Mouse (Mus musculus): ENCODE data around the gene Gm12184. TPM values are rescaled to one million over a fixed set of nuclear protein-coding genes. Genes with fewer than 3 reads are reported as not detected.
"Not testable (repeated sequence)": the region's sequence is repeated elsewhere in the genome, so short reads cannot be mapped to it uniquely, and the experiment has no call there.

Gene Gm12184
- polyA plus RNA-seq (2016; fragmentation: Nextera tagmentation; extraction: Ambion mirVana): 4.1 and 5.0 TPM in 2 replicates

DNA sequence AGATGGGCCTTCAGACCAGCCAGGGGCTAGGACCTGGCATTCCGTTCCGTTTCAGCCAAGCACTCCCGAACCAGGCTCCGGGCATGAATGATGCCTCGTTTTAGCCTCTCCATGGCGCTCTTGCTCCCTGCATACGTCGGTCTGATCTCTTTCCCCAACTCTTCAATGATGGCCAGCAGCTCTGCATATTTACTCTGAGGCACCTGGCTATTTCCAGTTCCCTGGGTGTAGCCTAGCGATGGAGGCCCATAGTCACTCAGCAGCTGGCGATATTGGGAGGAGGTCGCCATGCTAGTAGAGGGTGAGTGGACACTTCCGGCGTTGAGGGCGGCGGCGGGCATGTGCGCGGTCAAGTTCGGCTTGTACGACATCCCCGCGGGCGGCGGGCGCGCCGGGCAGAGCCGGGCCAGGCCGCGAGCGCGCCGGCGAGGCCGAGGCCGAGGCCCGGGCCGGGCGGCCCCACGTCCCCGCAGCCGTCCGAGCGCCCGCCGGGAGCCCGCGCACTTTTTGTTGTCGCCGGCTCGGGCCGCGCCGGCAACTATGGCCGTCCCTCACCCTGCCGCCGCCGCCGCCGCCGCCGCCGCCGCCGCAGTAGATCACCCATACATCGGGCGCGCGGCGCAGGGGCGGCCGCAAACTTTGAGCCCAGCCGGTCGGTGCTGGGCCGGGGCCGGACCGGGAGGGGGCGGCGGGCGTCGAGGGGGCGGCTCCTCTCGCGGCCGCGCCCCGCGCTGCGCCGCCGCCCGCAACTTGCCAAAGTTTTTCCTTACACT is at the start of gene Gm12184, which contains the start of gene Trim7:
TSS of gene Gm12184 (minus strand) at position 677 of the 773 bp plus-strand sequence.
TSS of gene Trim7 (plus strand) at position 162 of the 773 bp plus-strand sequence.
- peaks cover 30% of the 10 kb centered on the region for H3K27me3 ChIP-seq (replicated peaks)
- not testable (repeated sequence) for H3K9me3 ChIP-seq (replicated peaks); H3K27ac ChIP-seq; H3K36me3 ChIP-seq
- H3K9ac ChIP-seq: peak within 1 kb of the TSS; percentile 62
- peaks cover 34% of the 10 kb centered on the region for H3K4me1 ChIP-seq
- H3K4me2 ChIP-seq: peak within 1 kb of the TSS; percentile 80
- peak within 1 kb of the TSS; percentile 61 for H3K4me3 ChIP-seq
- ATAC-seq: peak; percentile 73
- WGBS (ENCODE audit: insufficient replicate concordance): under 1% methylated on average over 41 of the region's 92 CpGs

DNA sequence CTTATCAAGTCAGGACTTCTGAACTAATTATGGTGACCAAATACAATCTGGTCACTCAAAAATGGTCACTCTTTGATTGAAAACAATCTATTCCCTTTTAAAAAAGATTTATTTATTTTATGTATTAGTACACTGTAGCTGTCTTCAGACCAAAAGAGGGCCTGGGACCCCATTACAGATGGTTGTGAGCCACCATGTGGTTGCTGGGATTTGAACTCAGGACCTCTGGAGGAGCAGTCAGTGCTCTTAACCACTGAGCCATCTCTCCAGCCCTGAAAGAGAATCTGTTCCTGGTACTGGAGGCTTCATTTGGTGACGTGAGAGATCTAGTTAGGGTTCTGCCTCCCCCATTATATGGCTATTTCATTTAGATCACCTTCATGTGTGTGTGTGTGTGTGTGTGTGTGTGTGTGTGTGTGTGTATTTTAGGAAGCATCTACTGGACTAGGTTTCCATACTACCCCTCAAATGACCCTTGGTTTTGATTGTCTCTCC is 48.9 kb upstream of the Gm12184 start:
- WGBS (ENCODE audit: insufficient replicate concordance): 59% methylated on average over 1 of the region's 1 CpGs
- H3K27me3 ChIP-seq (replicated peaks); H3K4me2 ChIP-seq; H3K36me3 ChIP-seq; H3K27ac ChIP-seq; H3K9ac ChIP-seq; H3K9me3 ChIP-seq (replicated peaks); H3K4me3 ChIP-seq; ATAC-seq: not testable (repeated sequence)
- H3K4me1 ChIP-seq: peaks cover 38% of the 10 kb centered on the region

DNA sequence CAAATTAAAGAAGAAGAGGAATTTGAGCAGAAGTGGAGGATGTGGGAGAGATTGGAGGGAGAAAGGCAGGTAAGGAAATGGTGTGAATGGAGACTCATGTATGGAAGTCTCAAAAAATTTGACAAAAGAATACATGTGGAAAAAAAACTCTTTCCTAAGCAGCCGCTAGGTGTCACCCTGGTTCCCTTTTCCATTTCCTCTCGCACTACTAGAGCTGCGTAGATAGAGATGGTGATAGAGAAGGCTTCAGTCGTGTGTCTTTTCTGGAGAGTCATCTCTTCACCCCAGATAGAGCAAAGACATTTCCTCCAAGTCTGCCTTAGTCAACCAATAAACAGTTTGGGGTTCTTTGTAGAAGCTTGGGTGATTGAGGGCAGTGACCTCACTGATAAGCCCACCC is 48.0 kb upstream of the Gm12184 start:
- Histone ChIP-seq H3K9ac (peak overlapping the region; percentile 28; the same call in 1 of the 2 replicates), H3K27me3 (replicated peaks) (no peaks in the 10 kb centered on the region), H3K36me3 (no peaks in the 10 kb centered on the region), H3K4me2 (peak overlapping the region; percentile 72), H3K4me1 (peaks cover 47% of the 10 kb centered on the region), H3K9me3 (replicated peaks) (no peaks in the 10 kb centered on the region), H3K4me3 (no peak overlapping the region), H3K27ac (peak overlapping the region; percentile 89)
- WGBS (ENCODE audit: insufficient replicate concordance): 0% methylated on average over 4 of the region's 4 CpGs
- ATAC-seq: no peak

DNA sequence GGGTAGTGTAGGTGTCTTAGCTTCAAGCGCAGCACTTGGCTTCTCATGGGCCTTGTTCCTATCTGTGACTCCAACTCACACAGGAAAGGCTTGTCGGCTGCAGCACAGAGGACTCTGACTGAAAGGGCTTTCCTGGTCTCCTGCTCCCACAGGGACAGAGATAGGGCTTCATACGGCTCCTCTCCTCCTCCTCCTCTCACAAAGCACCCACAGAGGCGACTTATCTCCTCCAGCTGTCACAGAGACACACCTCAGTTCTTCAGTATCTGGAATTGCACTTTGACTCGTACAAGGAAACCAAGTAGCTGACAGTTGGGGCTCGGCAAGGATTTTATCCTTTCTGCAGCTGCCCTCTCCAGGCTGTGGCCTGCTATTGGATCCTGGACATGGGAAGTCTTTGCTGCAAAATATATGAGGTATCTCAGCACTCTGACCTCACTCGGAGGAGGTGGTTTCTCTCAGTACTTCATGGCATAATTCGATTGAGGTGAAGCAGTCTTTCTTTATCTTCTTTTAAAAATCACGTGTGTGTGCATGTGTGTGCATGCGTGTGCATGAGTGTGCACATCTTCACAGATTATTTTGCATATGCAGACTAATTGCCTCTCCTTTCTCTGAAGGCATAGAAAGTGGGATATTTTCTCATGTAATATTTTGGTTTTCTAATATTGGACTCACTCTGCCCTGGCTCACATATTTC is 47.3 kb upstream of the Gm12184 start:
- H3K36me3 ChIP-seq: no peaks in the 10 kb centered on the region
- peak; percentile 84 for ATAC-seq
- peaks cover 54% of the 10 kb centered on the region for H3K4me1 ChIP-seq
- peak overlapping the region; percentile 89 for H3K27ac ChIP-seq
- 17% methylated on average over 10 of the region's 10 CpGs for WGBS (ENCODE audit: insufficient replicate concordance)
- H3K9ac ChIP-seq: peak overlapping the region; percentile 43
- peak overlapping the region; percentile 65 for H3K4me3 ChIP-seq
- H3K4me2 ChIP-seq: peak overlapping the region; percentile 72
- no peaks in the 10 kb centered on the region for H3K9me3 ChIP-seq (replicated peaks)
- no peaks in the 10 kb centered on the region for H3K27me3 ChIP-seq (replicated peaks)

DNA sequence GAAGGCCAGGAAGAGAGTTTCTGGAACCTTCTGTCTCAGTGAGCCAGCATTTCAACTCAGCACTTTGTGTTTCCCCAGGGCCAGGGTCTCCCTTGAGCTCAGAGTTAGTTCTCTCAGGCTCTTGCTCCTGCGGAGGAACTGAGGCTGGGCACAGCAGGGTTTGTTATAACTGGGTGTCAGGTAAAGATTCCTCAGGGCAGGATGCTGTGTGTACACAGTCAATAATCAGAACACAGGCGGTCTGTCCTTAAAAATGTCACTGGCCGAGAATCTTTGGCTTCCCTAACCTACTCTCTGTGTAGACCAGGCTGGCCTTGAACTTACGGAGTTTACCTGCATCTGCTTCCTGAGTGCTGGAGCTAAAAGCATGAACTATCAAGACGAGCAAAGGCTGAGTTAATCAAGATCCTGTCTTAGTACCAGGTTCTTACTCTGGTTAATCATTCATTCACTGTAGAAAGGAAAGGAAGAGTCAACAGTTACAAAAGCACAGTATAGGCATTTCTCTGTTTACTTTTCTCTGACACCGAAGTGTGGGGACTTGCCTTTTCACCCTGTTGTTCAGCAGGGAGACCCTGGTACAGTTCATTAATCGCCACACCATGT is 46.3 kb upstream of the Gm12184 start:
- ATAC-seq: no peak
- H3K4me2 ChIP-seq: peak overlapping the region; percentile 72
- H3K4me1 ChIP-seq: peaks cover 61% of the 10 kb centered on the region
- WGBS (ENCODE audit: insufficient replicate concordance): 58% methylated on average over 7 of the region's 7 CpGs
- H3K9me3 ChIP-seq (replicated peaks): no peaks in the 10 kb centered on the region
- H3K4me3 ChIP-seq: peak overlapping the region; percentile 65
- 0 out of 2 replicates have a peak, but pooled peaks cover 3% of the 10 kb centered on the region for H3K36me3 ChIP-seq
- H3K27ac ChIP-seq: peak overlapping the region; percentile 89
- no peaks in the 10 kb centered on the region for H3K27me3 ChIP-seq (replicated peaks)
- peak overlapping the region; percentile 70 for H3K9ac ChIP-seq

DNA sequence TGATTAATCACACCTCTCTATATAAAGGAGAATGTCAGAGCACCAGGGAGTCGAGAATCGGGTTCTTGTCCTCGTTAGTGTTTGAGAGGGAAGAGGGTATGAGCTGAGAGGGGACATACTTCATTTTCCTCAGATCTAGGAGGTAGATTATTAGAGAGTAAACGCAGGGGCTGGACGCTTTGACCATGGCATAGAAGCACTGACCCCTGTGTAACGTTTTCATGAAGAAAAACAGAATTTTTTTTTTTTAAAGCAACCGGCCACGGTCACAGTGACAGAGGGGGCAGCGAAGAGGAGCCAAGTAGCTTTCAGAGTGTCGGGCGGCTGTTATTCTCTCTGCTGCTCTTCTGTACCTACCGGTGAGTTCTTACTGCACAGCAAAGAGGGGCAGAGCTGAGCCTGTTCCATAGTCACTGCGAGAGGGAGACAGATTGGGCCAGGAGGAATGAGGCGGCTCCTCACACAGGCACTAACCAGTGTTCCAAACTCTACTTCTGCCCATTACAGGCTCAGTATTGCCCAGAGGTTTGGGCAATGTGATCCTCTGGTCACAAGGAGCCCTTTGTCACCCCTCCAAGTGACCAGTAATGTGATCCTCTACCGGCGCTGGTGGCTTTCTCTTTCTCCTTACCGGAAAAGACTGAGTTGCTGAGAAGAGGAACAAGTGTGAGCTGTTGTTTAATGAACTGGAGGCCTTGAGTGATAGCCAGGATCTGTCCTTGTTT is 45.5 kb upstream of the Gm12184 start:
- peaks cover 66% of the 10 kb centered on the region for H3K4me1 ChIP-seq

DNA sequence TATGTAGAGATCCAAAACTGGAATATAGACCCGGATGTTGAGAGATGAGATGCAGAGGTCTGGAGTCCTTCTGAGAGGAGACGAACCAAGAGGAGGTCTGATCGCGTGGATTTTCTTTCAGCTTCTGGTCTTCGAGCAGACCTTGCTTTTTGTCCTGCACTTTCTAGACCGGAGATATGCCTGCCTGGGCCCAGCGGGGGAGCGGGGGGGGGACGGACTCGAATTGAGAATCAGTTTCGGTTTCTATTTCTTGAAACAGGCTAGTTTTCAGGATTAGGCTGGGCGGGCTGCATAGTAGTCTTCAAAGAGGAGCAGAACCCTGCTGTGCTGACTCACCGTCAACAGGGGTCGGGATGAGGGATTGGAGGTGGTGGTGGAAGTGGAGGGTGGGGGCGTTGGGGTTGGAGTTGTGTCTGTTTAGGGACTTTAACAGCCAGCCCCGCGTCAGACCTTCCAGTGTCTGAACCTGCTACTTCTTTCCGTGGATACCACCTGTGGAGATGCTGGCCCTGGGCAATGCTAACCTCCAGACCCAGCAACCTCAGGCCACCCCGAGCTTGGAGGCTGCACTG is 44.8 kb upstream of the Gm12184 start, which contains the start of gene Irgm1:
TSS of gene Irgm1 (minus strand) at position 483 of the 572 bp plus-strand sequence.
- Histone ChIP-seq H3K36me3 (peaks cover 15% of the 10 kb centered on the region), H3K27ac (peak within 1 kb of the TSS; percentile 89), H3K9ac (peak within 1 kb of the TSS; percentile 70), H3K4me2 (peak within 1 kb of the TSS; percentile 72), H3K4me3 (peak within 1 kb of the TSS; percentile 65), H3K9me3 (replicated peaks) (no peaks in the 10 kb centered on the region), H3K4me1 (peaks cover 66% of the 10 kb centered on the region), H3K27me3 (replicated peaks) (no peaks in the 10 kb centered on the region)
- peak; percentile 63 for ATAC-seq
- WGBS (ENCODE audit: insufficient replicate concordance): under 1% methylated on average over 19 of the region's 19 CpGs

More for the DNA sequence above, 45.5 kb upstream of the Gm12184 start:
- Histone ChIP-seq H3K9me3 (replicated peaks) (no peaks in the 10 kb centered on the region), H3K4me3 (peak overlapping the region; percentile 65), H3K36me3 (peaks cover 8% of the 10 kb centered on the region), H3K27me3 (replicated peaks) (no peaks in the 10 kb centered on the region), H3K4me2 (peak overlapping the region; percentile 72), H3K27ac (peak overlapping the region; percentile 89), H3K9ac (peak overlapping the region; percentile 70)
- WGBS (ENCODE audit: insufficient replicate concordance): 7% methylated on average over 17 of the region's 17 CpGs
- ATAC-seq: peak; percentile 8

DNA sequence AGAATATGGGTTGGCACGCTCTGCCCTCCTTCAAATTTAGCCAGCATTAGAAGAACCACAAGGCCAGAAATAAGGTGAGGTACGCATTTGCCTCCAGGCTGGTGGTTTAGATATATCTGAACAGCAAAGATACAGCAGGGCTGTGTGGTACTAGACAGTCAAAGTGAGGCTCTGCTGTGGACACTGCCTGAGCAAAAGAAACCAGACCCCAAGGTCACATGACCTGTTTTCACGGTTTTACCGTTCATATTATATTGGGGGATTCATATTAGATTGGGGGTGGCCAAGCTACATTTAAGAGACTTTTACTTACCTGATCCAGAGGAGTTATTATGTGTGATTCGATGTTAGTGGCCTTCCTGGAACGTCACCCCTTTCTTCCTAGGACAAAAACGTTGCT is 44.3 kb upstream of the Gm12184 start:
- peak overlapping the region; percentile 65 for H3K4me3 ChIP-seq
- H3K9ac ChIP-seq: peak overlapping the region; percentile 70
- no peaks in the 10 kb centered on the region for H3K9me3 ChIP-seq (replicated peaks)
- H3K27me3 ChIP-seq (replicated peaks): no peaks in the 10 kb centered on the region
- ATAC-seq: peak; percentile 23; the same call in 1 of the 2 replicates
- peak overlapping the region; percentile 72 for H3K4me2 ChIP-seq
- WGBS (ENCODE audit: insufficient replicate concordance): 15% methylated on average over 7 of the region's 7 CpGs
- peaks cover 20% of the 10 kb centered on the region for H3K36me3 ChIP-seq
- H3K27ac ChIP-seq: peak overlapping the region; percentile 89
- peaks cover 66% of the 10 kb centered on the region for H3K4me1 ChIP-seq

DNA sequence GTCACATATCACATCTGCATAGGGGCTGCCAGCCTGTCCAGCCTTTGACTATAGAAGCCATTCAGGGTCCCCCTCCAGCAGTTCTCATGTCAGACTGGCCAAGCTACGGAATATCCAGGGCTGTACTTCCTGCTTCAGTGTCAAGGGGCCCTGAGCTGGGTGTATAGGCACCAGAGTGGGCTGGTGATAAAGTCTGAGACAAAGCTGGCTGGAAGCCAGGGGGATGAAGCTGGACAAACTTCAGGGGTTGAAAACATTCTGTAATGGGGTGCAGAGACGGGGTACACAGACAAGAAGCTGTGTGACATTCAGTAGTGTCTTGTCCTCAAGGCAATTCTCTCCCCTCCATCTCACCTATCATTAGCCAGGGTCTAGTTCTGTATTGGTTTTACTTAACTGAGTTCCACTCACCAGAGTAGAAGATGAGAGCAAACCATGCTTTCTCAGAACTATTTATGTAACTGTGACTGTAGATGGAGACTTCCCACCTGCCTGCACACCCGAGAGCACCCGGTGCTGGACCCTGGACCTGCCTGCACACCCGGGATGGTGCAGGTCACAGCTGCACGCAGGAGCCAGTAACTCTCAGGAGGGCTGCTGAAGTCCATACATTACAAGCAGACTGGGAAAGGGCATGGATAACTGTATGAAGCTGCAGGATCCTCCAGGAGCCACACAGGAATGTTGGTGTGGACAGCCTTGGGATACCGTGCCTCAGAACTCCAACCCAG is 43.1 kb upstream of the Gm12184 start:
- 50% methylated on average over 7 of the region's 7 CpGs for WGBS (ENCODE audit: insufficient replicate concordance)
- ATAC-seq: no peak
- H3K4me2 ChIP-seq: peak overlapping the region; percentile 72
- H3K36me3 ChIP-seq: peaks cover 29% of the 10 kb centered on the region
- H3K4me1 ChIP-seq: peaks cover 61% of the 10 kb centered on the region
- H3K27ac ChIP-seq: peak overlapping the region; percentile 89
- peak overlapping the region; percentile 65 for H3K4me3 ChIP-seq
- H3K9me3 ChIP-seq (replicated peaks): no peaks in the 10 kb centered on the region
- H3K9ac ChIP-seq: peak overlapping the region; percentile 70
- H3K27me3 ChIP-seq (replicated peaks): no peaks in the 10 kb centered on the region

DNA sequence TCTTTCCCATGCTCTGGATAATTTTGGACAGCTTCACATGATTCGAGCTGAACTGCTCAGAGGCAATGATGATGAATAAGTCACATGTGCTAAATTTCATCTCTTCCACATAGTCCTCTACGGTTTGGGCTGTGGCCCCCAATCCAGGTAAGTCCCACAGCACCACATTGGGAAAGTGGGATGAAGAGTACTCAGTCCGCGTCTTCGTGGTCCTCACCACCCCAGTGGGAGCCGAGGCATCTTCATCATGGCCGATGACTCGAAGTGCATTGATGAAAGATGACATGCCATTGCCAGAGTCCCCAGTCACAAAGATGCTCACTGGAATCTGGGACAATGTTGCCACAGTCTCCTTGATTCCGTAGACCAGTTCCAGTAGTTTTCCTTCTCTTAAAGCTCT is 40.0 kb upstream of the Gm12184 start:
- Histone ChIP-seq H3K36me3 (peaks cover 32% of the 10 kb centered on the region), H3K9me3 (replicated peaks) (no peaks in the 10 kb centered on the region), H3K4me3 (no peak overlapping the region), H3K4me1 (peaks cover 33% of the 10 kb centered on the region), H3K27me3 (replicated peaks) (no peaks in the 10 kb centered on the region), H3K9ac (no peak overlapping the region), H3K27ac (no peak overlapping the region), H3K4me2 (no peak overlapping the region)
- ATAC-seq: no peak
- WGBS (ENCODE audit: insufficient replicate concordance): 85% methylated on average over 9 of the region's 9 CpGs

Measured in liver, embryonic 12.5 days (tissue).